Mouse (Mus musculus) heart, embryonic 16.5 days (tissue): ENCODE results near the gene Atp6v1e2. TPM values are rescaled to one million over a fixed set of nuclear protein-coding genes. Genes with fewer than 3 reads are reported as not detected.

Experiments used
- ATAC-seq: fragments of 200-750 bp; cut with Nextera tagmentation; replicated peaks from 2 replicates; pipeline ENCODE4 v1.8.0; 2017; ENCODE audit warnings: moderate number of reproducible peaks; ENCODE audit not compliant: insufficient read depth, low FRiP score; ENCODE audit errors: extremely low read depth
- H3K27ac ChIP-seq: fragments of 300-500 bp; sonication (generic); 2 replicates; pipeline ENCODE4 v1.5.1; 2014; ENCODE audit warnings: mild to moderate bottlenecking, low read length, control low read depth, moderate library complexity
- H3K27me3 ChIP-seq: fragments of 300-500 bp; sonication (generic); 2 replicates; pipeline ENCODE4 v1.6.1; 2014; ENCODE audit warnings: low read length, mixed read lengths; ENCODE audit not compliant: control insufficient read depth, insufficient read depth
- H3K36me3 ChIP-seq: fragments of 300-500 bp; sonication (generic); 2 replicates; pipeline ENCODE4 v1.6.1; 2014; ENCODE audit not compliant: control insufficient read depth, insufficient read depth
- H3K4me1 ChIP-seq: fragments of 300-500 bp; sonication (generic); 2 replicates; pipeline ENCODE4 v1.6.1; 2014; ENCODE audit warnings: low read length, mixed read lengths; ENCODE audit not compliant: control insufficient read depth, insufficient read depth
- H3K4me2 ChIP-seq: fragments of 300-500 bp; sonication (generic); 2 replicates; pipeline ENCODE4 v1.6.1; 2014; ENCODE audit warnings: low read depth, mild to moderate bottlenecking, control low read depth, low read length
- H3K4me3 ChIP-seq: fragments of 300-500 bp; sonication (generic); 2 replicates; pipeline ENCODE4 v1.5.1; 2014; ENCODE audit warnings: mild to moderate bottlenecking, control low read depth, low read length
- H3K9ac ChIP-seq: fragments of 300-500 bp; sonication (generic); 2 replicates; pipeline ENCODE4 v1.6.1; 2014; ENCODE audit warnings: low read length, control low read depth
- H3K9me3 ChIP-seq: fragments of 300-500 bp; sonication (generic); replicated peaks from 2 replicates; pipeline ENCODE4 v1.6.1; 2016; ENCODE audit warnings: low read length; ENCODE audit not compliant: control insufficient read depth
- WGBS: fragments of 180-500 bp; shearing (Covaris S2); extraction: QIAGEN DNeasy Blood & Tissue Kit; methylation state at CpG from one replicate; pipeline ENCODE4 v1.1.7; 2014; 5-methylcytosine and 5-hydroxymethylcytosine counted together
- polyA plus RNA-seq: library from polyadenylated mRNA; unstranded; fragments of >200 nt; fragmentation: Nextera tagmentation; extraction: Ambion mirVana; gene quantifications from 2 replicates; pipeline ENCODE4 v1.2.1, GENCODE M21; 2015

The Atp6v1e2 gene
- polyA plus RNA-seq, 1 experiment from 2014 or later = not detected

DNA sequence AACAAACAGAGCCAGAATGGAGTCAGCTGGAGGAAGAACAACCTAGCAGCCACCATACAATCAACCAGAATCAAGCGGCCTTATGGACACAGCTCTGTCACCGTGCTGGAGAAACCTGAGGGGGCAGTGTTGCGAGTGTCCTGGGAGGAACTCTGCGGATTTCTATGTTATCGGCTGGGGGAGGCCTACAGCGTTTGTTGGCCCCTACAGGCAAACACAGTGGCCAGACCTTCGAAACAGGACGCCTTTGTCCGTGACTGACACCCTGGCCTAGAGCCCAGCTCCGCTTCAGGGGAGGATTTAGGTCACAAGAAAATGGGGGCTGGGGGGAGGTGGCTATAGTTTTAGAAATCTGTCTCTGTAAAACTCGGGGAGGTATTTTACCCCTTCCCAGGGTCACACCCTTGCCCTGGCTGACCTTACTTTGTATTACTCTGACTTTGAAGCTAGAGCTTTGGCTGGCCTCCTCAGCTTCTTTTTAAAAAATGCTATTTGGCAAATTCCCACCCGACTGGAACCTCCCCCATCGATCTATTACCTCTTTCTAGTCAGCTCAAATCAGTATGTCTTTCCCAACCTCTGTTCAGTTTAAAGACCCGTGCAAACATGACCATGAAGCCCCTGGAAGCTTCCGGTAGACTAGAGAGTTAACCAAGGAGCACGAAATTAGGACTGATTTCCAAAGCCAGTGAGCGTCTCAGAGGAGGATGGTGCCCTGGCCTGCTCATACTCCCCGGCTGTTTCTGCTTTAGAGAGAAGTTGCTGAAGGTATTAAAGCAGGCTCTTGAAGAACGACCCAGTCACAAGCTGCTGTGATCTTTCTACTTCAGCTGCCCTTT is 42.2 kb downstream of the Atp6v1e2 start:
- H3K4me3 ChIP-seq = no peak overlapping the region
- ATAC-seq = peak; percentile 71
- H3K9me3 ChIP-seq = no peaks in the 10 kb centered on the region
- H3K36me3 ChIP-seq = no peaks in the 10 kb centered on the region
- H3K27me3 ChIP-seq = no peaks in the 10 kb centered on the region
- peak overlapping the region; percentile 50 for H3K27ac ChIP-seq
- H3K4me2 ChIP-seq = peak overlapping the region; percentile 8; the same call in 1 of the 2 replicates
- peak overlapping the region; percentile 8; the same call in 1 of the 2 replicates for H3K9ac ChIP-seq
- peaks cover 14% of the 10 kb centered on the region for H3K4me1 ChIP-seq
- 23% methylated on average over 19 of the region's 19 CpGs for WGBS

DNA sequence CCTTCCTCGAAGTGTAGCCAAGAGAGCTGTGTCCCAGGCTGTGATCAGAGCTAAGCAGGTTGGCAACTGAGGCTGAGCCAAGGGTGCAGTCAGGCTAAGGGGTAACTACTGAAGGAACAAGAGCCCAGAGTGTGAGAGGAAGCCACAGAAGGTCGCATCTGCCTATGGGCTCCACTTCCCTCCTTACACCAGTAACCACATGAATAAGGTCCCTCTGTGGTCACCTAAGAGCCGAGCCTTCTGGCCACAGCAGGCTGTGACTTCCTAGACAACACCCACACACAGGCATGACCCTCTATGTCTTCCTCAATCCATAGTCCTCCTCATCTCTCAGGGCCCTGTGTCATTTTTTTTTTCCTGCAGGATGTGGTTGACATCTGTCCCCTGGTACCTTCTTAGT is 43.5 kb downstream of the Atp6v1e2 start:
- Histone ChIP-seq H3K4me2 (no peak overlapping the region), H3K9me3 (no peaks in the 10 kb centered on the region), H3K4me1 (peaks cover 14% of the 10 kb centered on the region), H3K27me3 (no peaks in the 10 kb centered on the region), H3K9ac (no peak overlapping the region), H3K36me3 (no peaks in the 10 kb centered on the region), H3K27ac (no peak overlapping the region), H3K4me3 (no peak overlapping the region)
- ATAC-seq = no peak
- 66% methylated on average over 3 of the region's 3 CpGs for WGBS

DNA sequence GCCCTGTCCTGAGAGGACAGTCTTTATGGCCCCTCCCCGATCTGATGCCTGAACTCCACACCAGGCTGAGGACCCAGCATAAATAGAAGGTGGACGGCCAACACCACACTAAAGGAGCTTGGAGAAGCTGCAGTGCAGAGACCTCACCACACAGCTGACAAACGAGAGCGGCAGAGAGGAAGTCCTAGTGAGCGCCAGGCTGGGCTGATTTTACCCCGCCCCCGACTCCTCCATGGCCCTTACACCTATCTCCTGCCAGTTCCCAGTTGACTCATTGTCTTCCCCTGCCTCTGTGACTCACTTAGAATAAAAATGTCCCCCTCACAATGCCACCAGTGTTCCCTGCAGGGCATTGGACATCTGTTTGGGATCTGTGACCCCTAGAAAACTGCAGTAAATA is 44.1 kb downstream of the Atp6v1e2 start:
- Histone ChIP-seq H3K27ac (no peak overlapping the region), H3K4me2 (no peak overlapping the region), H3K4me1 (peaks cover 14% of the 10 kb centered on the region), H3K9me3 (no peaks in the 10 kb centered on the region), H3K9ac (no peak overlapping the region), H3K27me3 (no peaks in the 10 kb centered on the region), H3K36me3 (no peaks in the 10 kb centered on the region), H3K4me3 (no peak overlapping the region)
- 29% methylated on average over 7 of the region's 7 CpGs for WGBS
- peak; percentile 43; the same call in 1 of the 2 replicates for ATAC-seq

DNA sequence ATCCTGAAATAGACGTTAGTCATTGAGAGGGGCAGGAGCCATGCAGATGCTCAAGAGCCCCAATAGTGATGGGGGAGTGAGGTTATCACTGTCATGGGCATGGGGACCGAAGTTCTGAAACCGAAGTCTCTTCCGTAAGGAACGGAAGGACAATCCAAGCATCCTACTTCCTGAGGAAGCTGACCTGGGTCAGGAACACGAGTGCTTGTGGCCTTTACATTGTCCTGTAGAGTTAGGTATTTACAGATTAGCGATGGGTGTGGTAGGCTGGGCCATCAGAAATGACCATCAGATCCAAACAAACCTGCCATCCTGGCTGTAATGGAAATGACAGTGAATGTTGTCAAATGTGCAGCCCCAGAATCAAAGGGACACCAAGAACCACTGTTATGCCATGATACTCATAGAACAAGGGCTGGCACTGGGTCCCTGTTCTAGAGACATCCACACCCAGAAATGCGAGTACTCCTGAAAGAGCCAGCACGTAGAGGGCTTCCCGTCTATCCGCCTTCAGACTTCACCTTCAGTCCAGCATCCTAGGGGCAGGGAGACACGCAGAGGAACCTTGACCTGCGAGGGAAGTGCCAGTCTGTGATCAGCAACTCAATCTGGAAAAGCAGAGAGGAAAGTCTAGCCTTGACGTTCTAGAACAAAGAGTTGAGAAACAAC is 45.2 kb downstream of the Atp6v1e2 start:
- Histone ChIP-seq H3K9me3 (no peaks in the 10 kb centered on the region), H3K27ac (no peak overlapping the region), H3K4me2 (no peak overlapping the region), H3K4me1 (peaks cover 14% of the 10 kb centered on the region), H3K36me3 (no peaks in the 10 kb centered on the region), H3K27me3 (no peaks in the 10 kb centered on the region), H3K9ac (no peak overlapping the region), H3K4me3 (no peak overlapping the region)
- WGBS = 85% methylated on average over 14 of the region's 14 CpGs
- ATAC-seq = no peak

DNA sequence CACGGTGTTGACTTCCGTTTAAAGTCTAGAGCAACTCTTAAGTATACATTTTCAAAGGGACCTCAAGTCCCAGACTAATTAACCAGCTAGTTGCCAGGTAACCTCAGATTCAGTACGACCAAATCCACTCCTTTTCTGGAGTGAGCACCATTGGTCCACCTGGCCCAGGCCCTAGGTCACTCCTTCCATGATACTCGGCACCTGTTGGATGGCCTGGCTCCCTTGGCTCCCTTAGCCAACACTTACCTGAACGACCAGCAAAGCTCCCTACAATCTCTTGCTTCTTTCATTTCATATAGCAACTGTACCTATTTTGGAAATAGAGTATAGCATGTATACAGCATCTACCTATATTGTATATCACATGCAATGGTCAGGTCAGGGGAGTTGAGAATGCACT is 47.1 kb downstream of the Atp6v1e2 start:
- Histone ChIP-seq H3K27ac (no peak overlapping the region), H3K27me3 (no peaks in the 10 kb centered on the region), H3K36me3 (no peaks in the 10 kb centered on the region), H3K4me1 (peaks cover 14% of the 10 kb centered on the region), H3K4me2 (no peak overlapping the region), H3K9me3 (no peaks in the 10 kb centered on the region), H3K9ac (no peak overlapping the region), H3K4me3 (no peak overlapping the region)
- ATAC-seq = no peak
- 70% methylated on average over 5 of the region's 5 CpGs for WGBS

DNA sequence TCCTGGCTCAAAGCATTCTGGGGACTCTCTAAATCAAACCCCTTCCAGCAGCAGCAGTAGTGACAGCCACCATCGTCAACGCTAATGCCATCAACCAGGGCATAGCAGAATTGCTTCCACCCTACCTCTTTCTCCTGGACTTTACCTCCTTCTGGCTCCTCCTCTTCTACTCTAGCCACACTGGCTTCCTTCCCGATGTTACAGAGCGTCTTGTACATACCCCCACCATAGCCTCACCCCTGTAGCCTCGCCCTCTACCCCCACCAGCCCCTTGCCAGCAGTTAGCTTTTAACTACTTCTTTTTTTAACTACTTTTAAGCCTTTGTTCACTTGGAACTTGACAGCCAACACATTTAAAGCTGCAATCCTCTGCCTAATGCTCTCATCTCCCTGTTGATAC is 47.9 kb downstream of the Atp6v1e2 start:
- peaks cover 7% of the 10 kb centered on the region for H3K4me1 ChIP-seq
- whole genome bisulfite sequencing = 75% methylated on average over 5 of the region's 5 CpGs

DNA sequence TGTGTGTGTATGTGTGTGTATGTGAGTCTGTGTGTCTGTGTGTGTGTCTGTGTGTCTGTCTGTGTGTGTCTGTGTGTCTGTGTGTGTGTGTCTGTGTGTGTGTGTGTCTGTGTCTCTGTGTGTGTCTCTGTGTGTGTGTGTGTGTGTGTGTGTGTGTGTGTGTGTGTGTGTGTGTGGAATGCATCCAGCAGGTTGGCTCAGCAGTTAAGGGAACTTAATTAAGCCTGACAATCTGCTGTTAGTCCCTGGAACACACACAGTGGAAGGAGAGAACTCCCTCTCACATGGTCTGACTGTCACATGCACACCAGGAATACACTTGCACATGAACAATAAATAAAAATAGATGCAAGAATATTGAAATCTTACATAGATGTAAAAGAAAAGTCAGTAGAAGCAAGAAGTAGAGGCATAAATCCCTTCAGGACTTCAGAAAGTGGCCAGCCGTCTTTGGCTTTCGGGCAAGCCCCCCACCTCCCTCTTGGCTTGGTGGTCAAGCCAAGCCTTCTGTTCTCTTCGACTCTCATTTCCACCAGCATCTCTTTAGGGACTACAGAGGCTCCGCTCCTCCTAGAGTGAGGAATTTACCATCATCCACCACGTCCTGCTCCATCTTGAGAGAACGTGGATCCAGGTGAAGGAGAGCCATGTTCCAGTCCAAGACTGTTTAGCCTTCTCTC is 50.1 kb downstream of the Atp6v1e2 start:
- Histone ChIP-seq H3K4me3 (no peak overlapping the region), H3K4me1 (no peaks in the 10 kb centered on the region), H3K27me3 (no peaks in the 10 kb centered on the region), H3K4me2 (no peak overlapping the region), H3K36me3 (no peaks in the 10 kb centered on the region), H3K27ac (no peak overlapping the region), H3K9me3 (no peaks in the 10 kb centered on the region), H3K9ac (no peak overlapping the region)
- WGBS = 85% methylated on average over 6 of the region's 6 CpGs
- ATAC-seq = no peak

More for the DNA sequence above, 47.9 kb downstream of the Atp6v1e2 start:
- Histone ChIP-seq H3K9ac (no peak overlapping the region), H3K4me3 (no peak overlapping the region), H3K27ac (no peak overlapping the region), H3K27me3 (no peaks in the 10 kb centered on the region), H3K4me2 (no peak overlapping the region), H3K9me3 (no peaks in the 10 kb centered on the region), H3K36me3 (no peaks in the 10 kb centered on the region)
- ATAC-seq = no peak

DNA sequence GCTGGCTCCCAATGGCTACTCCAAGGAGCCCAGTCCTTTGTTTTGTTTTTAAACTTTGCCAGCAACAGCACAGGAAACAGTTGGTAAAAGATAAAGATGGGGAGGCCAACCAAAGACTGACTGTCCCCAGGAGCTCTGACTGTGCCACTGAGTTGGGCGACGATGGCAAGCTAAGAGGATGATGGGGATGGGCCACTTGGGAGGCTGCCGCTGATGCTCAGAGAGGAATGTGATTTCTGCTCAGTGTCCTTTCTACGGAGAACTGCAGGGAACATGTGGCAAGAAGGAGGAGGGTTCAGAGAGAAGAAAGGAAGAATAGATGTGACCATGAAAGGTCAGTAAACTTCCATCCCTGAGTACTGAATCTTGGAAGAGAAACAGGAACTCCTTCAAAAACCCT is 52.5 kb downstream of the Atp6v1e2 start:
- H3K4me2 ChIP-seq = no peak overlapping the region
- no peaks in the 10 kb centered on the region for H3K36me3 ChIP-seq
- no peaks in the 10 kb centered on the region for H3K9me3 ChIP-seq
- ATAC-seq = no peak
- H3K27ac ChIP-seq = no peak overlapping the region
- no peak overlapping the region for H3K4me3 ChIP-seq
- 71% methylated on average over 4 of the region's 4 CpGs for WGBS
- H3K9ac ChIP-seq = no peak overlapping the region
- H3K27me3 ChIP-seq = no peaks in the 10 kb centered on the region
- H3K4me1 ChIP-seq = no peaks in the 10 kb centered on the region
